Mouse (Mus musculus) A20 (cell line): Measurements from ENCODE around the gene Fam102a.

Experiments used
- DNase-seq: peaks from one replicate; pipeline ENCODE4 v3.0.0-alpha.2; 2011; ENCODE audit warnings: low read depth, low spot score

The Fam102a gene

DNA sequence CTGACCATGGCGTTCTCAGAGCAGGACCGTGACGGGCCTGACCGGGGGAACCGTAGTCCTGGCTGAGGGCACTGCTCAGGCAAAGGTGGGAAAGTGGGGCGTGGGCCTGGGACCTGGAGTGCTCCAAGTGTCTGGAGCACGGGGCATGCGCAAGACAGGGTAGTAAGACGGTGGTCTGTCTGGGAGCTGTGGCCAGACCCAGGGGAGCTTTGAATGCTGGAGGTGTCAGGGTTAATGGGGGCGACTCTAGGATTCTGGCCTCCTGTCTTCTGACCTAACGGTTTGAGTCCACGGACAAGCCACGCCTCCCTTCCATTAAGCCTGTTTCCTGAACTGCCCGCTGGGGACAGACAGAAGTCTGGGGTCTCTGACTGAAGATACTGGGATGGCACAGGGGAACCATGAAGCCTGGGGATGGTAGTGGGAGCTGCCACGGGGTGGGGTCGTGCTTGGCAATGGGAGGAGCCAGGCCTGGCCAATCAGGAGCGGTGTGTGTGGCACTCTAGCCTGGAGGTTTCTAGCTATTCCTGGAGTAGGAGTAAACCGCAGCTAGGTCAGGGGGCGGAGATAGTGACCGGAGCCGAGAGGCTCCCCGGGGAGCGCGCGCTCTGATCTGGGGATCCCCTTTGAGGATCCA, 73.1 kb downstream of the Fam102a start:
- DNase-seq: peak; percentile 87

DNA sequence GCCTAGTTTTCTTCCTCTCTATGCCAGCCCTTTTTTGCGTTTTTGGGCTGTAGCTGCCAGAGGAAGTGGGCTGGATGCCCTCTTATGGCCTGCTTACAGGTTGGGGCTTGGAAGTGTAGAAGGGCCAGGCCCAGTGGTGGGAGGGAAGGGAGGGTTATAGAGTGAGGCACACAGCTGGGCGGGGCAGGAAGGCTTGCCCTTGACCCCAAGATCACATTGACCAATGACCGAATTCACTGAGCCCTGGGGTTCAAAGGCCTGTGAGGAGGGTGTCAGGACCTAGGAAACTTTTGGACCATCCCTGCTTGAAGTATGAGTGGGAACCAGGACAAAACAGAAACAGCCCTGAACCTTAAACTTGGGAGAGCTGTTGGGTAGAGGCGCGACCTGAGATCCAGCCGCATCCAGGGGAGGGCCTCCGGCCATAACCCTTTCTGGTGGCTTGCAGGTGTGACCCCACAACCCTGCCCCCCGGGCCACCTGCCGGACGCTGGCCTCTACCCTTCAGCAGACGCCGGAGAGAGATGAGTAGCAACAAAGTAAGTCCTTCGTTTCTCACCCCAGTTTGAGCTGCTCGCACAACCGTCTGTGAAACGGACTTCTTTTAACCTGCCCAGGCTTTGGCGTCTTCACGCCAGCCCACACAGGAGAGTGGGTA, 73.8 kb downstream of the Fam102a start:
- DNase-seq: no peak

- DNase-seq: peak; percentile 52
Measured at GRCm38 (mm10) chr2:32610610-32611229, 75.6 kb downstream of the Fam102a start.

DNA sequence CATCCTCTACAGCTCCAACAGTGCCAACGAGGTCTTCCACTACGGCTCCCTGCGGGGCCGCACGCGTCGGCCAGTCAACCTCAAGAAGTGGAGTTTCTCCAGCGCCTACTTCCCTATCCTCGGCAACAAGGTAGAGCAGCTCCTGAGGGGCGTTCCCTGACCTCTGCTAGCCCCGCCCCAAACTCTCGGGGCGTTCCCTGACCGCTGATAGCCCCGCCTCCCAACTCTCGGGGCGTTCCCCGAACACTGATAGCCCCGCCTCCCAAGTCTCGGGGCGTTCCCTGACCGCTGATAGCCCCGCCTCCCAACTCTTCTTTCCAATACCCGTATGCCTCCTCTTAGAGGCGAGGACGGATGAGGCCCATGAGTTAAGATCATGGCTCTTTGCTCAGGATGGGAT, 77.1 kb downstream of the Fam102a start:
- no peak for DNase-seq

GRCm38 (mm10) chr2:32617109-32617508, 82.0 kb downstream of the Fam102a start:
- no peak for DNase-seq

- DNase-seq: peak; percentile 48
Measured at GRCm38 (mm10) chr2:32617601-32618000, 82.5 kb downstream of the Fam102a start.

GRCm38 (mm10) chr2:32618051-32618450, 82.9 kb downstream of the Fam102a start:
- DNase-seq: no peak
